Mouse (Mus musculus): ENCODE data around the gene Ntf5.

Gene Ntf5

DNA sequence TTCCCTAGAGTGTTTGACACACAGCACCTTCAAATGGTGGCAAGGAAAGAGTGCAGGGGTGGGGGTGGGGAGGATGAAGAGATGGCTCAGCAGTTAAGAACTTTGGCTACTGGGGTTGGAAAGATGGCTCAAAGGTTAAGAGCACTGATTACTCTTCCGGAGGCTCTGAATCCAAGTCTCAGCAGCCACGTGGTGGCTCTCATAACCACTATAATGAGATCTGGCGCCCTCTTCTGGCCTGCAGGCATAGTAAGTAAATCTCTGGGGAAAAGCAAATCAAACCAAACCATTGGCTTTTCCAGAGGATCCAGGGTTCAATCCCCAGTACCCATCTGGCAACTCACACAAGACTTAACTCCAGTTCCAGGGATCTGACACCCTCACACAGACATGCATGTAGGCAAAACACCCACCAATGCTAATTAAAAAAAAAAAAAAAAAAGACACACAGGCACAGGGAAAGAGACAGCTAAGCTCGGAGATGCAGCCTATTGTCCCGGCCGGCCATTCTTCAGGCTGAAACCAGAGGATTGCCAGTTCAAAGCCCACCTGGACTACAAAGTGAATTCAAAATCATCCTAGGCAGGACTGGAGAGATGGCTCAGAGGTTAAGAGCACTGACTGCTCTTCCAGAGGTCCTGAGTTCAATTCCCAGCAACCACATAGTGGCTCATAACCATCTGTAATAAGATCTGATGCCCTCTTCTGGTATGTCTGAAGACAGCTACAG, 9.8 kb upstream of the Ntf5 start:
- DNase-seq (ENCODE audit: low spot score): no peak

DNA sequence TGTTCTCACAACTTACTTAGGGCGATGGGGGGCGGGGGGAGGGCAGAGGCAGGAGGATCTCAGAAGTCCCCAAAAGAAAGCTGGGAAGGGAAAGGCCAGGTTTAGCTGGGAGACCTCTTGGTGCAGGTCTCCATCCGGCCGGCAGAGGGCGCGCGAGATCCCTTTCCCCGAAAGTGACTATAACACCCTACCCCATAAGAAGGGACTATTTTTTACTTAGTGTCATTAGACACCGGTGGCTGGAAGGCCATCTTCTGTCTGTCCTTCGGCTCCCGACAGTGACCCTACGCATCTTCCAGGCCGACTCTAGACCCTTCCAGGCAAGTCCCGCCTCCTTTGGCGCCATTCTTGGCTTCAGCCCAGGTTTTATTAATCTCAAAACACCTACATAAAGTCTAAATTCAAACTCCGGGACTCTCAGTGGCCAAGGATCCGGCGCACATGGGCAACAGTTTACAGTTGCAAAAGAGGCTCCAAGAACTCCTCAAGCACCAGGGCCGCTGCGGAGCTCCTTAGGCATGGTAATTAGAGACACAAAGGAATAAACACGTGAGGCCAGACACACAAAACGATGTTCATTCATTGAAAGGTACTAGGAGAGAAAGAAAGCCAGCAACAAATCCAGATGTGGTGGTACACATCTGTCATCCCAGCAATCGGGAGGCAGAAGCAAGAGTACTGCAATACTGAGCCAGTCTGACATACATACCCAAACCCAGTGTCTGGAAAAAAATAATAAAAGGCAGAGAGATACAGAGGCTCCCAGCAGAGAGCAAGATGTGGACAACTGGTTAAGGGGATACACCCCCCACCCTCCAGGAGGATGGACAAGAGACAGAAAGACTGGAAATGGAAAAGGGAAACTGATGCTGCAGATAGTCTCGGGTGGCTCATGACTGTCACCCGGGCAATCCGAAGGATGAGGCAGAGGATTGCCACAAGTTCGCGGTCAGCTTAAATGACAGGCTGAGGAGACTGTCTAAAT, 8.1 kb upstream of the Ntf5 start, which contains the start of gene Kcna7:
Kcna7 (plus strand) TSS at position 563 of the 985 bp plus-strand sequence.
- DNase-seq (ENCODE audit: low spot score): peak; percentile 65

GRCm38 (mm10) chr7:45406157-45407156, 7.0 kb upstream of the Ntf5 start:
- DNase-seq (ENCODE audit: low spot score): no peak

DNA sequence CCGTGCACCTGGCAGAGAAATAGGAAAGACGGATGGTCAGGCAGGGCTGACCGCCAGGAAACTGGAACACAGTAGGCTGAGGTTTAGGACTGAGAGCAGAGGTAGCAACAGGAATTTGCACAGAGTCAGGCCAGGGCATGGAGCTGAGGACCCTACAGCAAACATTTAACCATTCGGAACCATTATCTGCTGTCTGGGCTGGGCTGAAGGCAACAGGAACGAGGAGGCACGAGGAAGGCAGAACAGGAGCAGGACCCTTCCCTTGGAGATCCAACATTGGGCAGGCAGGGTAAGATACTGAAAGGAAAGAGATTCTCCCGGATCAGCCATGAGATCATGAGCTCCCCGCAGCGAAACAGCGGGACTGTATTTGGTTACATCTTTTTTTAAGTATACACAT, 5.7 kb upstream of the Ntf5 start:
- DNase-seq (ENCODE audit: low spot score): no peak

DNA sequence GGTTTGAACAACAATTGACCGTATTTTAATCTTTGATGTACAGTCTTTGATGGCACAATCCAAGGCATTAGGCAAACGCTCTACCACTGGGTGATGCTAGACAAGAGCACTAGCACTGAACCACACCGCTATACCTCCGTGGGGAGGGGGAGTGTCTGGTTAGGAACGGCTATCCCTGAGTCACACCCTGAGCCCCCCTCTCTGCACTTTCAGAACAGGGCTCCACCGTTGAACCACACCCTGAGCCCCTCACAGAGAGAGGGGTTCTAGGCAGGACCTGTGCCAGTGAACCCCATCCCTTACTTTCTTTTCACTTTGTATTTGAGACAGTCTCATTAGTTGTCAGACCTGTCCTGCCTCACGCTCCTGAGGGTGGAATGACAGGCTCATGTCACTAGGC, 5.1 kb upstream of the Ntf5 start:
- no peak for DNase-seq (ENCODE audit: low spot score)

GRCm38 (mm10) chr7:45408949-45409348, 4.5 kb upstream of the Ntf5 start:
- no peak for DNase-seq (ENCODE audit: low spot score)

GRCm38 (mm10) chr7:45409497-45410163, 3.9 kb upstream of the Ntf5 start:
- DNase-seq (ENCODE audit: low spot score): no peak

- no peak for DNase-seq (ENCODE audit: low spot score)
Observed at GRCm38 (mm10) chr7:45412421-45412820, 1.1 kb upstream of the Ntf5 start.

DNA sequence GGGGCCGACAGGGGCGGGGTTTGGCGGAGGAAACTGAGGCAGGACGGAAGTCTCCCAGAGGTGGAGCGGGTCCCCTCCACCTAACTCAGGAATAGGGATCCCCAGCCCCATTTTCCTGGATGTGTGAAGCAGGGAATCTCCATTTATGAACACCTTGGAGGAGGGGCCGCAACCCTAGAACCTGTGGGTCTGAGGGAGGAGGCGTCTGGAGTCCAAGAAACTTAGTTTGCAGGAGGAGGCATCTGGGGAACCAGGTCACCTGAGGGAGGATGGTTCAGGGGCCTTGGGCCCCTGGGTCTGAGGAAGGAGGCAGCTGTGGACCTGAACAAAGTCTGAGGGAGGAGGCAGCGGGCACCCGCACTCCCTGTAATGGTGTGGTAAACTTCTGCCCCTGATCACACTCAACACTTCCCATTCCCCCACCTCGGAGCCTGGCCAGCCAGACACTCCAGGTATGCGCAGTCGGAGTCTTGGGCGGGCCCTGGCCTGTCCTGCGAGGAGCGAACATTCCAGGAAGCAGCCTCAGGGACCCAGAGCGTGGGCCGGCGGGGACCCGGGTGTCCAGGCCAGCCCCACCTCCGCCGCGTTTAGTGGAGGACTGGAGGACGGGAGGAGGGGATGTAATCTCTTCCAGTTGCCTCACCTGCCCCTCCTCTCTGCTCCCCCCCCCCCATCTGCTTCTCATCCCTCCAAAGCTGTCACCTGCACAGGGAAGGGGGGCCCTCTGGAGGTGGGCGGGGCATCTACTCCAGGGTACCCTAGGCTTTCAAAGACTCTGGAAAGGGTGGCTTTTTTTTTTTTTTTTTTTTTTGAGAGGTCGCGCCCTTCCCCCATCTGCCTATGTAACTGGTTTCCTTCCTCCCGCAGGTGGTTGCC, 607 bp downstream of the Ntf5 start:
- DNase-seq (ENCODE audit: low spot score): no peak

GRCm38 (mm10) chr7:45414740-45415224, 1.3 kb downstream of the Ntf5 start:
- no peak for DNase-seq (ENCODE audit: low spot score)

DNA sequence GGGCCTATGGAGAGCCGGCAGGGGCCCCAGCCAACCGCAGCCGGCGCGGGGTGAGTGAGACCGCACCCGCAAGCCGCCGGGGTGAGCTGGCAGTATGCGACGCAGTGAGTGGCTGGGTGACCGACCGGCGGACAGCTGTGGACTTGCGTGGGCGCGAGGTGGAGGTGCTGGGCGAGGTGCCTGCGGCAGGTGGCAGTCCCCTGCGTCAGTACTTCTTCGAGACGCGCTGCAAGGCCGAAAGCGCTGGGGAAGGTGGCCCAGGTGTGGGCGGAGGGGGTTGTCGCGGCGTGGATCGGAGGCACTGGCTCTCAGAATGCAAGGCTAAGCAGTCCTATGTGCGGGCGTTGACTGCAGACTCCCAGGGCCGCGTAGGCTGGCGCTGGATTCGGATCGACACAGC, 2.1 kb downstream of the Ntf5 start:
- no peak for DNase-seq (ENCODE audit: low spot score)

- DNase-seq (ENCODE audit: low spot score): no peak
Observed at GRCm38 (mm10) chr7:45417962-45418492, 4.5 kb downstream of the Ntf5 start.

DNA sequence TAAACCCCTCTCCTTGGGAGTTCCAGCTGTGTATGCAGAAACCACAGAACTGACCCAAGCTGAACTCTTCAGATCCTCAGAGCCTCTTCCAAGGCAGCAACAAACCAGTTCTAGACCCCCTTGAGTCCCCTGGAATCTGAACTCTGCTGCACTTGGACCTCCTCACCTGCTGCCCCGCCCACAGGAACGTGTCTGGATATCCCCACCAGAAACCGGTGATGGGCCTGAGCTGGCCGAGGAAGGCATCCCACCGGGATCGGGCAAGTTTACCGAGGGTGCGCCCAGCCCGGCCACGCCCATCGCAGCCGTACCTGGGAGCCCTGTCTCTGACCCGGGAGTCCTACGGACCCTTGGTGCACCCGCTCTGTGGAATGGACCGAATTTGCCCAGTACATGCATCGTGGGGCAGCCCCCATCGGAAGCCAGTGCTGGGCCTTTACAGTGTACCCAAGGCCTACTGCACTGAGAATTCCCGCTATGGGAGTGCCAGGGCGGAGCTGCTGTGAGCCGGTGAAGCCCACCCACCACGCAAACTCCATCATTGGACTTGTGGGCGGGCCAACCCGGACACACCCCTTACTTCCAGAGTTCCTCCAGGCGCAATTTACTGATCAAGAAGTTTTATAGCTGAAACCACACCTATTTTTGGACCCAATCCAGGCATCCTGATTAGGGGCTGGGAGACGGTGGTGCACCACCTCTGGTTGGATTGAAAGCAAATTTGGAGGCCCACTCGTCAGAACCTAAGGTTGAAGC, 6.5 kb downstream of the Ntf5 start:
- no peak for DNase-seq (ENCODE audit: low spot score)

DNA sequence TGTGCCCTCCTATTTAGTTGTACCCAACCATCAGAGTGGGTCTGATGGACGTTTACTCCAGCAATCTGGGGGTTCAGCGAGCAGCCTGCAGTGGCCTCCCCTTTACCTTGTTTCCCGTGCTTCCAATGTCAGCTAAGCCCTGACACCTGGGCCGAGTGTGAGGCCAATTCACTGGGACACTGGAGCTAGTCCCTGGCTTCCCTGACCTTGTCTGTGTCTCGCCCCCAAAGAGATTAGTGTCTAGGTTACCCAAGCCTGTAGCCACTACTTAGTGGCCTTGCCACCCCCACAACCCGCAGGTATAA, 7.1 kb downstream of the Ntf5 start, which contains the start of gene Lhb:
Lhb (plus strand) TSS at position 206 of the 305 bp plus-strand sequence.
- no peak for DNase-seq (ENCODE audit: low spot score)

GRCm38 (mm10) chr7:45421194-45421593, 7.7 kb downstream of the Ntf5 start:
- no peak for DNase-seq (ENCODE audit: low spot score)

DNA sequence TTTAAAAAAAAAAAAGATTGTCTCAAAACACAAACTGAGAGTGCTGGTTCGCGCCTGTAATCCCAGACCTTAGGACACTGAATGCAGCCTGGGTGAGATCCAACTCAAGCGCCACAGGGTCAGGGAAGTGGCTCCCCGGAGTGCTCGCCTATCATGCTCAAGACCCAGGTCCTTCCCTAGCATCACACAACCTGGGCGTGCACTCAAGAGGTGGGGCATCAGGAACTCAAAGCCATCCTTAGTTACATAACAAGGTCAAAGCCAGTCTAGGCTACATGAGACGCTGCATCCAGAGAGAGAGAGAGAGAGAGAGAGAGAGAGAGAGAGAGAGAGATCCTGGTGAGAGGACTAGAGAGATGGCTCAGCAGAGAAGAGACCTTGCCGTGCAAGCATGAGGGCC, 13.1 kb downstream of the Ntf5 start:
- DNase-seq (ENCODE audit: low spot score): no peak

- DNase-seq (ENCODE audit: low spot score): no peak
Observed at GRCm38 (mm10) chr7:45433835-45434202, 20.3 kb downstream of the Ntf5 start.

DNA sequence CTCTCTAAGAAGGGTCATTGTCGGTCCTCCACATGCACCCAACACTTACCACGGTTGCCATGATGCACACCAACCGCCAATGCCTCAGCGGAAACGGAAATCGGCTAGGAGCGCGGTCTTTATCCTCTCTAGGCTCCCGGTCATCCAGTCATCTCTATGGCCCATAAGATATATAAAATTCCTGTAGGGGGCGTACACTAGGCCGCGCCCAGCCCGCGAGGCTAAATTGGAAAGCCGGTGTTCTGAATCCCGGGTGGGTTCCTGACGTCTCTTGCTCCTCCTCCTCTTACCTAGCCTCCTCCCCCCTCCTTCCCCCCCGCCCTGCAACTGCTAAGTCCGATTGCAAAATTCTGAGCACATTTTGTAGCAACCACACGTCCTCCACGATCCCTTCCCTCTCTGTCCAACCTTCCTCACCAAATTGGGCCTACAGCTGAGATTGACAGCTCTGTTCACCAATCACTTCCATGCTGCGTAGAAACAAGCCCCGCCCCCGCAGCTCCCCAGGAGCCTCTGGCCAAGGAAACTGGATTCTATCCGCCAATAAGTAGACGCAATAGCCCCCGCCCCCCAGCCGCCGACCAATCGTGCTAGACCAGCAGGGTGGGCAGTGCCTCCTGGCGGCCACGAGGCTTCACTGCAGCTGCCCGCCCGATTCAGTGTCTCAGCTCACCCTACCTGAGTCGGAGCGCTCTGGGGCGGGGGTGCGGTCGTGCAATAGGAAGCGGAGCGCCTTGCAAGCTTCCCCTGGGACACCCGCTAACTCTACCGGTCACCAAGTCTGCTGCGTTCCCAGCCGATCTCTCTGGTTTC, 20.9 kb downstream of the Ntf5 start, which contains the start of gene Gys1:
Gys1 (plus strand) TSS at position 642 of the 813 bp plus-strand sequence.
- DNase-seq (ENCODE audit: low spot score): peak; percentile 100
